Mouse (Mus musculus): ENCODE data around the gene Urad. TPM values are rescaled to one million over a fixed set of nuclear protein-coding genes. Genes with fewer than 3 reads are reported as not detected.

Urad gene
- polyA plus RNA-seq, 1 experiment from 2014 or later = not detected

DNA sequence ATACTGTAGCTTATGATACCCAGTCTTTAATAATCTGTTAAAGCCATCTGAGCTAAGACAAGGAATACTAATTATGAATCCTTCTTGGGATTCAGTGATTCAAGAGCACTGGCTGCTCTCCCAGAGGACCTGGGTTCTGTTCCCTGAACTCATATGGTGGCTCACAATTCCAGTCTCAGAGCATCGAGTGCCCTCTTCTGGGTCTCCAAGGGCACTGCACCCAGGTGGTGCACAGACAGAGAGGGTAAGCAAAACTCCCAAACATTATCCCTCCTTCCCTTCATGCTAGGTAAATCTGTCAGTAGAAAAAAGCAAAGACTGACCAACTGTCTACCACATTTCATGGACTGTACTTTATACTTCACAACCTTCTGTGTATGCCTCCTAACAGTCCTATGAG lies 23.7 kb upstream of the Urad start:
- no peak for ATAC-seq (ENCODE audit: low FRiP score)
- H3K27ac ChIP-seq (replicated peaks) = no peak overlapping the region
- 81% methylated on average over 1 of the region's 1 CpGs for WGBS
- H3K27me3 ChIP-seq (replicated peaks) = no peaks in the 10 kb centered on the region
- H3K4me1 ChIP-seq = no peaks in the 10 kb centered on the region
- no peaks in the 10 kb centered on the region for H3K36me3 ChIP-seq
- no peak overlapping the region for H3K4me3 ChIP-seq (replicated peaks)
- H3K9me3 ChIP-seq (replicated peaks) = no peaks in the 10 kb centered on the region
- H3K4me2 ChIP-seq = no peak overlapping the region
- no peak overlapping the region for H3K9ac ChIP-seq (replicated peaks)

DNA sequence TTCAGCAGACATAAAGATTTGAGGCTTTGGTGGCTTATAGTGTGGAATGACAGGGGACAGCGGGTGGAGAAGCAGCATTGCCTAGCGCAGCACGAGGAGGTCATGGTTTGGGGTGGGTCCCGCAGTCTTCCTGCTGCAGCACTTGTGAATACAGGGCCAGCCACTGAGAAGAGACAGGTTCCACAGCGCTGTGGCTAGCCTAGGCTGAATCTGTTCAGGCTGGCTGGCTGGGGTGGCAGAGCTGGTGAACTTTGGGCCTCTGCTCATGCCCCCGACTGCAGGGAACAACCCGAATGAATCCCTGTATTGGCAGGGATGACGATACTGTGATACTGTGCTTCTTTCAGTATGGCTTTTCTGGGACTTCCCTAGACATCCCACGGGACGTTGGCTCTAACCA lies 21.7 kb upstream of the Urad start:
- ATAC-seq (ENCODE audit: low FRiP score) = no peak
- Histone ChIP-seq H3K27me3 (replicated peaks) (no peaks in the 10 kb centered on the region), H3K4me1 (no peaks in the 10 kb centered on the region), H3K4me3 (replicated peaks) (no peak overlapping the region), H3K9ac (replicated peaks) (no peak overlapping the region), H3K27ac (replicated peaks) (no peak overlapping the region), H3K4me2 (no peak overlapping the region), H3K36me3 (no peaks in the 10 kb centered on the region), H3K9me3 (replicated peaks) (no peaks in the 10 kb centered on the region)
- 90% methylated on average over 10 of the region's 10 CpGs for whole genome bisulfite sequencing

GRCm38 (mm10) chr5:147342901-147343300 lies 20.7 kb upstream of the Urad start:
- Histone ChIP-seq H3K9ac (replicated peaks) (no peak overlapping the region), H3K27ac (replicated peaks) (no peak overlapping the region), H3K9me3 (replicated peaks) (no peaks in the 10 kb centered on the region), H3K36me3 (no peaks in the 10 kb centered on the region), H3K4me2 (no peak overlapping the region), H3K4me1 (no peaks in the 10 kb centered on the region), H3K4me3 (replicated peaks) (no peak overlapping the region), H3K27me3 (replicated peaks) (no peaks in the 10 kb centered on the region)
- no peak for ATAC-seq (ENCODE audit: low FRiP score)
- 91% methylated on average over 6 of the region's 6 CpGs for WGBS

- Histone ChIP-seq H3K36me3 (no peaks in the 10 kb centered on the region), H3K4me3 (replicated peaks) (no peak overlapping the region), H3K4me1 (no peaks in the 10 kb centered on the region), H3K9ac (replicated peaks) (no peak overlapping the region), H3K27ac (replicated peaks) (no peak overlapping the region), H3K9me3 (replicated peaks) (no peaks in the 10 kb centered on the region), H3K4me2 (no peak overlapping the region), H3K27me3 (replicated peaks) (no peaks in the 10 kb centered on the region)
- WGBS = 55% methylated on average over 13 of the region's 13 CpGs
- no peak for ATAC-seq (ENCODE audit: low FRiP score)
Measured at GRCm38 (mm10) chr5:147340741-147341414, 18.6 kb upstream of the Urad start.

DNA sequence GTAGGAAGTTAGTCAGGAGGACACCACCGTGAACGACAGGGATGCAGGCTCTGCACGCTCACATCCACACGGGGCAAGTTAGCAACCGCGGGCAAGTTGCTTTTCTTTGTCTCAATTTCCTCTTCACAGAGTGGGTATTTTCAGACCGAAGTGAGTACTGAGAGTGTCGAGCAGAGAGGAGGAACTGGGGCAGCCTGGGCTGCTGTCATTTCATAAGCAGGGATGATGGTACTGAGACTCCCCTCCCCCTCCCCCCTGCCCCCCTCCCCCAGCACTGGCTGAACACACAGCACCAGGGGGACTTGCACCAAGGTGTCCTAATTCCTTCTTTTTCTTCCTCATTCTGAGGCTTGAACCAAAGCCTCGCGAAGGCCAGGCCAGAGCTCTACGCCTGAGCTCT lies 17.3 kb upstream of the Urad start:
- H3K27me3 ChIP-seq (replicated peaks) = no peaks in the 10 kb centered on the region
- no peak overlapping the region for H3K4me3 ChIP-seq (replicated peaks)
- no peak for ATAC-seq (ENCODE audit: low FRiP score)
- no peak overlapping the region for H3K9ac ChIP-seq (replicated peaks)
- H3K4me1 ChIP-seq = no peaks in the 10 kb centered on the region
- H3K9me3 ChIP-seq (replicated peaks) = no peaks in the 10 kb centered on the region
- 90% methylated on average over 11 of the region's 11 CpGs for WGBS
- H3K36me3 ChIP-seq = no peaks in the 10 kb centered on the region
- H3K4me2 ChIP-seq = no peak overlapping the region
- no peak overlapping the region for H3K27ac ChIP-seq (replicated peaks)

DNA sequence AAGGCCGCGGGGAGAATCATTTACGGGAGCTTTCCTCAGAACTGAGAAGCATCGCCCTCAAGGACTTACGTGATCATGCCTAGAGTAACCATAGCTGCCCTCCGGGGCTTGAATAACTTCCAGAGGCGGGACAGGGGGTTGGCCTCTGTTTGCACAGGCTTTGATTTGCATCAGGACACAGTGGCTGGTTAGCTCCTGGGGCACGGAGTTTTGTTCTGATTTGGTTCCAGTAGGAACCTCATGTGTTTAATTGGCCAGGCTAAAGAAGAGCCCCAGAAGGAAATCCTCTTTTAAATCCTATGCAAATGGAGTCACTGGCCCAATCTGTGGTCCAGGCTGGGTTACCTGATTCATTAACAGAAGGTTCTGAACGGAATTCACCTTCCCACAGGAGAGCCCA lies 16.7 kb upstream of the Urad start:
- H3K36me3 ChIP-seq = no peaks in the 10 kb centered on the region
- no peaks in the 10 kb centered on the region for H3K27me3 ChIP-seq (replicated peaks)
- no peaks in the 10 kb centered on the region for H3K9me3 ChIP-seq (replicated peaks)
- no peaks in the 10 kb centered on the region for H3K4me1 ChIP-seq
- H3K4me3 ChIP-seq (replicated peaks) = no peak overlapping the region
- H3K4me2 ChIP-seq = no peak overlapping the region
- no peak for ATAC-seq (ENCODE audit: low FRiP score)
- no peak overlapping the region for H3K27ac ChIP-seq (replicated peaks)
- 65% methylated on average over 9 of the region's 9 CpGs for WGBS
- H3K9ac ChIP-seq (replicated peaks) = no peak overlapping the region

GRCm38 (mm10) chr5:147332711-147333110 lies 10.5 kb upstream of the Urad start:
- Histone ChIP-seq H3K9ac (replicated peaks) (no peak overlapping the region), H3K4me1 (no peaks in the 10 kb centered on the region), H3K27ac (replicated peaks) (no peak overlapping the region), H3K9me3 (replicated peaks) (no peaks in the 10 kb centered on the region), H3K27me3 (replicated peaks) (no peaks in the 10 kb centered on the region; the same call in 1 of the 2 replicates), H3K36me3 (no peaks in the 10 kb centered on the region), H3K4me3 (replicated peaks) (no peak overlapping the region), H3K4me2 (no peak overlapping the region)
- ATAC-seq (ENCODE audit: low FRiP score) = no peak
- WGBS = 32% methylated on average over 7 of the region's 7 CpGs

- no peak overlapping the region for H3K9ac ChIP-seq (replicated peaks)
- no peaks in the 10 kb centered on the region; the same call in 1 of the 2 replicates for H3K27me3 ChIP-seq (replicated peaks)
- WGBS = 51% methylated on average over 2 of the region's 2 CpGs
- no peaks in the 10 kb centered on the region for H3K9me3 ChIP-seq (replicated peaks)
- H3K27ac ChIP-seq (replicated peaks) = no peak overlapping the region
- H3K4me1 ChIP-seq = no peaks in the 10 kb centered on the region
- no peaks in the 10 kb centered on the region for H3K36me3 ChIP-seq
- H3K4me3 ChIP-seq (replicated peaks) = no peak overlapping the region
- H3K4me2 ChIP-seq = no peak overlapping the region
- no peak for ATAC-seq (ENCODE audit: low FRiP score)
Measured at GRCm38 (mm10) chr5:147331547-147331946, 9.3 kb upstream of the Urad start.

DNA sequence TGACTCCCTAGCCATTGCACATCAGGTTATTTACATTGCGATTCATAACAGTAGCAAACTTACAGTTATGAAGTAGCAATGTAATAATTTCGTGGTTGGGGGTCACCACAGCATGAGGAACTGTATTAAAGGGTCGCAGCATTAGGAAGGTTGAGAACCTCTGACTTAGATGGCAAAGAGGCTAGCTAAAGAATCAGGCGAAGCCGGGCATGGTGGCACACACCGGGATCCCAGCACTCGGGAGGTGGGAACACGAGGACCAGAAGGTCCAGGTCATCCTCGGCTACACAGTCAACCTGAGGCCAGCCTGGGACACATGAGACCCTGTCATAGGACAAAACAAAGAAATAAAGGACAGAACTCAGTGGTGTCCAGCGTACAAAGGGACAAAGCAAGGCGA lies 7.7 kb upstream of the Urad start:
- H3K9ac ChIP-seq (replicated peaks) = no peak overlapping the region
- H3K27me3 ChIP-seq (replicated peaks) = no peaks in the 10 kb centered on the region; the same call in 1 of the 2 replicates
- WGBS = 85% methylated on average over 11 of the region's 11 CpGs
- no peaks in the 10 kb centered on the region for H3K9me3 ChIP-seq (replicated peaks)
- ATAC-seq (ENCODE audit: low FRiP score) = no peak
- H3K36me3 ChIP-seq = no peaks in the 10 kb centered on the region
- H3K27ac ChIP-seq (replicated peaks) = no peak overlapping the region
- no peaks in the 10 kb centered on the region for H3K4me1 ChIP-seq
- H3K4me2 ChIP-seq = no peak overlapping the region
- H3K4me3 ChIP-seq (replicated peaks) = no peak overlapping the region

GRCm38 (mm10) chr5:147327636-147328035 lies 5.4 kb upstream of the Urad start:
- Histone ChIP-seq H3K36me3 (no peaks in the 10 kb centered on the region), H3K4me2 (no peak overlapping the region), H3K9ac (replicated peaks) (no peak overlapping the region), H3K9me3 (replicated peaks) (no peaks in the 10 kb centered on the region), H3K4me1 (no peaks in the 10 kb centered on the region), H3K4me3 (replicated peaks) (no peak overlapping the region), H3K27ac (replicated peaks) (no peak overlapping the region), H3K27me3 (replicated peaks) (peaks cover 8% of the 10 kb centered on the region)
- WGBS = 83% methylated on average over 5 of the region's 5 CpGs
- ATAC-seq (ENCODE audit: low FRiP score) = no peak

GRCm38 (mm10) chr5:147325931-147326330 lies 3.7 kb upstream of the Urad start:
- Histone ChIP-seq H3K4me2 (no peak overlapping the region), H3K36me3 (no peaks in the 10 kb centered on the region), H3K9me3 (replicated peaks) (no peaks in the 10 kb centered on the region), H3K27me3 (replicated peaks) (peaks cover 25% of the 10 kb centered on the region), H3K27ac (replicated peaks) (no peak overlapping the region), H3K4me1 (no peaks in the 10 kb centered on the region), H3K9ac (replicated peaks) (no peak overlapping the region), H3K4me3 (replicated peaks) (no peak overlapping the region)
- WGBS = 78% methylated on average over 11 of the region's 11 CpGs
- ATAC-seq (ENCODE audit: low FRiP score) = no peak

- ATAC-seq (ENCODE audit: low FRiP score) = no peak
- Histone ChIP-seq H3K27ac (replicated peaks) (no peak overlapping the region), H3K4me1 (no peaks in the 10 kb centered on the region), H3K36me3 (no peaks in the 10 kb centered on the region), H3K9me3 (replicated peaks) (no peaks in the 10 kb centered on the region), H3K9ac (replicated peaks) (no peak overlapping the region), H3K27me3 (replicated peaks) (peaks cover 39% of the 10 kb centered on the region), H3K4me2 (no peak overlapping the region), H3K4me3 (replicated peaks) (no peak overlapping the region)
- 18% methylated on average over 17 of the region's 17 CpGs for WGBS
Measured at GRCm38 (mm10) chr5:147323237-147323917, 1.1 kb upstream of the Urad start.
